Mouse (Mus musculus) cortical plate, adult 2 months (tissue): ENCODE data around the gene Atl3.

ENCODE experiments used
- CTCF ChIP-seq: fragments of 200-500 bp; IDR thresholded peaks from 2 replicates; pipeline ENCODE4 v1.5.1; 2011; ENCODE audit warnings: mild to moderate bottlenecking, control low read depth, low read length; ENCODE audit not compliant: insufficient read depth; ENCODE audit errors: extremely low read depth
- POLR2A ChIP-seq: fragments of 200-500 bp; IDR thresholded peaks from 2 replicates; pipeline ENCODE4 v1.6.1; 2011; ENCODE audit warnings: mild to moderate bottlenecking, low read length, control low read depth; ENCODE audit not compliant: insufficient read depth; ENCODE audit errors: extremely low read depth

DNA sequence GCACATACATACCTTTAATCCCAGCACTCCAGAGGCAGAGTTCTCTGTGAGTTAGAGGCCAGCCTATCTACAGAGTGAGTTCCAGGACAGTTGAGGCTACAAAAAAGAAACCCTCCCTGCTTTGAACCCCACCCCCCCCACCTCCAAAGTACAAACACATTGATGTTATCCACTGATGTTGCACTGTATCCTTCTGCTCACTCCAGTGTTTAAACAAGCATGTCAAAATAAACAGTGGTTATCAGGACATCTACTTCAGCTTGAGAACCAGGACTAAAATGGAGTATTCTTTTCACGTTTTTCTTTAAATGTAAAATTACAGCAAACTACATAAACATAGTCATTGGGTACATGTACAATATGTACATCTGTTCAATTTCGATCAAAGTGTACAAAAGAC is 48.7 kb upstream of the Atl3 start:
- TF ChIP-seq CTCF = no peak
- no peak for TF ChIP-seq POLR2A
